Mouse (Mus musculus) hindbrain, embryonic 11.5 days (tissue): ENCODE data around the gene Draxin. TPM values are rescaled to one million over a fixed set of nuclear protein-coding genes. Genes with fewer than 3 reads are reported as not detected.

Source experiments
- ATAC-seq: fragments of 200-750 bp; cut with Nextera tagmentation; 2 replicates; pipeline ENCODE4 v1.8.0; 2017; ENCODE audit warnings: mild to moderate bottlenecking, moderate TSS enrichment, moderate library complexity; ENCODE audit not compliant: low FRiP score
- DNase-seq: peaks from one replicate; pipeline ENCODE4 v3.0.0-alpha.2; 2015; ENCODE audit warnings: low spot score
- H3K27ac ChIP-seq: fragments of 300-500 bp; sonication (generic); 2 replicates; pipeline ENCODE4 v1.5.1; 2014; ENCODE audit warnings: mild to moderate bottlenecking, low read depth, low read length
- H3K27me3 ChIP-seq: fragments of 300-500 bp; sonication (generic); 2 replicates; pipeline ENCODE4 v1.6.1; 2014; ENCODE audit warnings: mild to moderate bottlenecking, low read length, moderate library complexity, mixed read lengths; ENCODE audit not compliant: control insufficient read depth, insufficient read depth
- H3K36me3 ChIP-seq: fragments of 300-500 bp; sonication (generic); 2 replicates; pipeline ENCODE4 v1.6.1; 2014; ENCODE audit warnings: mild to moderate bottlenecking, low read length, moderate library complexity, mixed read lengths; ENCODE audit not compliant: control insufficient read depth, insufficient read depth
- H3K4me1 ChIP-seq: fragments of 300-500 bp; sonication (generic); replicated peaks from 2 replicates; pipeline ENCODE4 v1.6.1; 2014; ENCODE audit warnings: low read length, mixed read lengths; ENCODE audit not compliant: control insufficient read depth, insufficient read depth
- H3K4me2 ChIP-seq: fragments of 300-500 bp; sonication (generic); replicated peaks from 2 replicates; pipeline ENCODE4 v1.6.1; 2014; ENCODE audit warnings: mild to moderate bottlenecking, low read depth, low read length
- H3K4me3 ChIP-seq: fragments of 300-500 bp; sonication (generic); 2 replicates; pipeline ENCODE4 v1.5.1; 2014; ENCODE audit warnings: low read depth, low read length
- H3K9ac ChIP-seq: fragments of 300-500 bp; sonication (generic); 2 replicates; pipeline ENCODE4 v1.6.1; 2014; ENCODE audit warnings: low read depth, low read length
- H3K9me3 ChIP-seq: fragments of 300-500 bp; sonication (generic); 2 replicates; pipeline ENCODE4 v1.6.1; 2016; ENCODE audit warnings: low read length; ENCODE audit not compliant: control insufficient read depth
- WGBS: fragments of 180-500 bp; shearing (Covaris S2); extraction: QIAGEN DNeasy Blood & Tissue Kit; methylation state at CpG from one replicate; pipeline ENCODE4 v1.1.7; 2014; 5-methylcytosine and 5-hydroxymethylcytosine counted together
- polyA plus RNA-seq: library from polyadenylated mRNA; unstranded; fragments of >200 nt; fragmentation: Nextera tagmentation; extraction: Ambion mirVana; gene quantifications from 2 replicates; pipeline ENCODE4 v1.2.1, GENCODE M21; 2014

Draxin gene
- polyA plus RNA-seq, 1 experiment from 2014 or later: 13.8 TPM

- no peaks in the 10 kb centered on the region for H3K9me3 ChIP-seq
- H3K9ac ChIP-seq: no peak overlapping the region
- ATAC-seq: no peak
- WGBS: 90% methylated on average over 8 of the region's 8 CpGs
- no peaks in the 10 kb centered on the region for H3K36me3 ChIP-seq
- H3K4me1 ChIP-seq: 0 out of 2 replicates have a peak, but pooled peaks cover 2% of the 10 kb centered on the region
- no peak overlapping the region for H3K27ac ChIP-seq
- no peaks in the 10 kb centered on the region for H3K27me3 ChIP-seq
- DNase-seq: no peak
- no peak overlapping the region for H3K4me2 ChIP-seq
- H3K4me3 ChIP-seq: no peak overlapping the region
Observed at GRCm38 (mm10) chr4:148079944-148080596, 50.4 kb downstream of the Draxin start.

DNA sequence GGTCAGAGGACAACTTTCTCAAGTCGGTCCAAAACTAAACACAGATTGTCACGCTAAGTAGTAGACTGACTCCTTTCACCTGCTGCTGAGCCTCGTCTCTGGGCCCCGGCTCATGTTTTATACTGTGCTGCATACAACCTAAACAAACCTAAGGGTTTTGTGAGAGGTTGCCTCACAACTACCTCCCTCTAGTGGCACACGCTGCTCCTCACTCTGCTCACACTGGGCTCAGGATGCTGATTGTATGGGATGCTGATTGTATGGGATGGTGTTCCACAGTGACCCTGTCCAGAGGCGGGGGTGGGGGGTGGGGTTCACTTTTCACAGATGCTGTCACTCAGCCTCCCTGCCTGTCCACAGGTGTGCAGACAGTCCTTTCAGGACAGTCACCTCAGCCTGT, 51.3 kb downstream of the Draxin start:
- no peak for ATAC-seq
- Histone ChIP-seq H3K36me3 (no peaks in the 10 kb centered on the region), H3K9me3 (no peaks in the 10 kb centered on the region), H3K27me3 (no peaks in the 10 kb centered on the region), H3K4me3 (no peak overlapping the region), H3K4me1 (0 out of 2 replicates have a peak, but pooled peaks cover 2% of the 10 kb centered on the region), H3K9ac (no peak overlapping the region), H3K27ac (no peak overlapping the region), H3K4me2 (no peak overlapping the region)
- WGBS: 71% methylated on average over 6 of the region's 6 CpGs
- DNase-seq: no peak

DNA sequence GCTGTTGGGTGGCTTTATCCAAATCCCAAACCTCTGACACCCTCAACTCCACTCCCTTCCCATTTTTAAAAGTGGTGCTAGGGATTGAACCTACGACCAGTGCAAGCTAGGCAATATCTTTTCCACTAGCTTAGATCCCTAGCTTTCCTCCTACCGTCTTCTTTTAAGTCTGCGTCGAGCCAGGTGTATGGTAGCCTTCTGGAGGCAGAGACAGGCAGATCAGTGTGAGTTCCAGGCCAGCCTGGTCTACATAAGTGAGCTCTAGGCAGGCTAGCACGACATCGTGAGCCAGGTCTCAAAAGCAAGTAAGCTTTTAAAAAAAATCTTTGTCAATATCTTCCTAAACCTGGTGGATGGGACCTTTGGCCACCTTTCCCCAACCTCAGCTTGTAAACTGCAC, 54.6 kb downstream of the Draxin start:
- Histone ChIP-seq H3K4me2 (no peak overlapping the region), H3K27ac (no peak overlapping the region), H3K9ac (no peak overlapping the region), H3K27me3 (no peaks in the 10 kb centered on the region), H3K4me3 (no peak overlapping the region), H3K9me3 (no peaks in the 10 kb centered on the region), H3K4me1 (no peaks in the 10 kb centered on the region), H3K36me3 (no peaks in the 10 kb centered on the region)
- 89% methylated on average over 6 of the region's 6 CpGs for WGBS
- ATAC-seq (no peak), DNase-seq (no peak)

DNA sequence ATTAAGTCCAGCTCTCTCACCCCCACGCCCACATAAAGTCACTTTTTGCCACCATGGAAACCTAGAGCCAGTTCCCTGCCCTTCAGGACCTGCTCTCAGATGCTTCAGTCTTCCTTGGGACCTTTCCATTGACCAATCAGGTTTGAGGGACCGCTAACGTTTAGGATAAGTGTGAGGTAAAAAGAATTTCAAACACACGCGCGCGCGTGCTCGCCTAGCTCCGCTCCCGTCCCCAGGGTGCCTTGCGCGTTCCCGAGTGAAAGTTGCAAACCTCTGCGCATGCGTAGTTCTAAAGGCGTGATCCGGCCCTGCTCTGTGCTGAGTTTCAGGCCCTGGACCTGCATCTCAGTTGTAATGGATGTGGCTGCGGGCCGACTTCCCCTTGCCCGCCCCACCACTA, 55.2 kb downstream of the Draxin start:
- no peaks in the 10 kb centered on the region for H3K4me1 ChIP-seq
- DNase-seq: peak; percentile 75
- H3K4me2 ChIP-seq: peak overlapping the region; percentile 22
- H3K9ac ChIP-seq: no peak overlapping the region
- H3K27ac ChIP-seq: no peak overlapping the region
- ATAC-seq: no peak
- H3K9me3 ChIP-seq: no peaks in the 10 kb centered on the region
- 38% methylated on average over 21 of the region's 21 CpGs for WGBS
- no peaks in the 10 kb centered on the region for H3K36me3 ChIP-seq
- no peak overlapping the region for H3K4me3 ChIP-seq
- H3K27me3 ChIP-seq: no peaks in the 10 kb centered on the region

DNA sequence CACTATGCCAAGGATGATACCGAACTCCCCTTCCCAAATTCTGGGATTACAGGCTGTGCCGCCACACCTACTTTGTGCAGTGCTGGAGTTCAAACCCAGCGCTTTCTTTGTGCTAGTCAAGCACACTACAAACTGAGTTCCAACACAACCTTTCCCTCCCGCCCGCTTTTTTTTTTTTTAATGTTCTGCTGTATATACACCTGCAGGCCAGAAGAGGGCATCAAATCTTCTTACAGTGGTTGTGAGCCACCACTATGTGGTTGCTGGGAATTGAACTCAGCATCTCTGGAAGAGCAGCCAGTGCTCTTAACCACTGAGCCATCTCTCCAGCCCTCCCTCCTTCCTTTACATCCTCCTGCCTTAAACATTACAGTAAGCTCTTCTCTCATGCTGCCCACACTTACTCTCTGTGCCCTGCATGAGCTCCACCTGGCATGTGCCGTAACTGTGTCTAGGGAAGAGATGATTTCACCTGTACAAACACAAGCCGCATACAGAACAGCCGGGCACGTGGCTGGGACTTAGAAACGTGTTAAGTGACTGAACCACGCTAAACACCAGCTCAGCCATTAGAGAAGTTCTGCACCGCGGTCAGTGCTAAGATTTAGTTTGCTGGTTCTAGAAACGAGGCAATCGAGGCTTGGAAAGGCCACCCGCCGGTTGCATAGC, 55.8 kb downstream of the Draxin start:
- Histone ChIP-seq H3K9me3 (no peaks in the 10 kb centered on the region), H3K4me1 (no peaks in the 10 kb centered on the region), H3K36me3 (no peaks in the 10 kb centered on the region), H3K4me2 (peak overlapping the region; percentile 22), H3K27ac (no peak overlapping the region), H3K4me3 (no peak overlapping the region), H3K27me3 (no peaks in the 10 kb centered on the region), H3K9ac (no peak overlapping the region)
- ATAC-seq (peak; percentile 25; the same call in 1 of the 2 replicates), DNase-seq (peak; percentile 41)
- 53% methylated on average over 17 of the region's 17 CpGs for WGBS

GRCm38 (mm10) chr4:148071508-148071907, 59.0 kb downstream of the Draxin start:
- WGBS: 60% methylated on average over 5 of the region's 5 CpGs
- no peak overlapping the region for H3K4me2 ChIP-seq
- DNase-seq: no peak
- ATAC-seq: peak; percentile 18; the same call in 1 of the 2 replicates
- H3K27ac ChIP-seq: no peak overlapping the region
- H3K9ac ChIP-seq: no peak overlapping the region
- H3K27me3 ChIP-seq: no peaks in the 10 kb centered on the region
- no peak overlapping the region for H3K4me3 ChIP-seq
- H3K36me3 ChIP-seq: no peaks in the 10 kb centered on the region
- H3K9me3 ChIP-seq: no peaks in the 10 kb centered on the region
- no peaks in the 10 kb centered on the region for H3K4me1 ChIP-seq

- Histone ChIP-seq H3K4me3 (no peak overlapping the region), H3K9me3 (no peaks in the 10 kb centered on the region), H3K27ac (no peak overlapping the region), H3K36me3 (no peaks in the 10 kb centered on the region), H3K27me3 (no peaks in the 10 kb centered on the region), H3K4me2 (no peak overlapping the region), H3K4me1 (no peaks in the 10 kb centered on the region), H3K9ac (no peak overlapping the region)
- 83% methylated on average over 9 of the region's 9 CpGs for WGBS
- ATAC-seq (no peak), DNase-seq (no peak)
Observed at GRCm38 (mm10) chr4:148069602-148070218, 60.8 kb downstream of the Draxin start.

GRCm38 (mm10) chr4:148067346-148067745, 63.2 kb downstream of the Draxin start:
- Histone ChIP-seq H3K4me3 (no peak overlapping the region), H3K27me3 (no peaks in the 10 kb centered on the region), H3K9ac (no peak overlapping the region), H3K9me3 (no peaks in the 10 kb centered on the region), H3K27ac (no peak overlapping the region), H3K4me1 (no peaks in the 10 kb centered on the region), H3K36me3 (no peaks in the 10 kb centered on the region), H3K4me2 (no peak overlapping the region)
- ATAC-seq (no peak), DNase-seq (no peak)
- WGBS: 90% methylated on average over 8 of the region's 8 CpGs

- DNase-seq (no peak), ATAC-seq (no peak)
- no peak overlapping the region for H3K9ac ChIP-seq
- WGBS: 31% methylated on average over 9 of the region's 9 CpGs
- H3K36me3 ChIP-seq: no peaks in the 10 kb centered on the region
- no peak overlapping the region for H3K27ac ChIP-seq
- no peak overlapping the region for H3K4me3 ChIP-seq
- no peaks in the 10 kb centered on the region for H3K27me3 ChIP-seq
- no peak overlapping the region for H3K4me2 ChIP-seq
- H3K9me3 ChIP-seq: no peaks in the 10 kb centered on the region
- no peaks in the 10 kb centered on the region for H3K4me1 ChIP-seq
Observed at GRCm38 (mm10) chr4:148066401-148066744, 64.1 kb downstream of the Draxin start.
